Mouse (Mus musculus): ENCODE measurements around the gene Pecam1.

- peak; percentile 84 for TF ChIP-seq ZNF384 (IDR thresholded peaks at IDR 0.05; ENCODE audit: low read depth, low read length)
- TF ChIP-seq MAFK (IDR thresholded peaks at IDR 0.05; ENCODE audit: insufficient read depth, low read depth, low read length) = no peak
- TF ChIP-seq ZC3H11A (IDR thresholded peaks at IDR 0.05; ENCODE audit: borderline replicate concordance, low read depth, low read length) = no peak
- 0 out of 2 replicates have a peak, but pooled peaks have one; percentile 9 for TF ChIP-seq CHD2 (IDR thresholded peaks at IDR 0.05; ENCODE audit: low read depth, low read length)
- TF ChIP-seq HCFC1 (IDR thresholded peaks at IDR 0.05; ENCODE audit: borderline replicate concordance, insufficient read depth, low read length) = peak; percentile 78; the same call in 1 of the 2 replicates
These were observed 37.8 kb upstream of the Pecam1 start for GRCm38 (mm10) chr11:106788026-106788774.
